Mouse (Mus musculus) left cerebral cortex, postnatal 4 days (tissue): ENCODE data around the gene Clcn3. TPM values are rescaled to one million over a fixed set of nuclear protein-coding genes. Genes with fewer than 3 reads are reported as not detected.

Experiments used
- DNase-seq: peaks from one replicate; pipeline ENCODE4 v3.0.0-alpha.2; 2022
- intact Hi-C: fragments of 180-260 bp; cut with DNase I; formaldehyde crosslinking; loops from one replicate; pipeline ENCODE4 v1.15.1; 2025
- total RNA-seq, 2 experiments: library from RNA; stranded (reverse); gene quantifications; 2 replicates each; pipeline ENCODE4 v1.2.3; 2021

The Clcn3 gene
- total RNA-seq, 2 experiments from 2014 or later = 122 to 123 TPM

GRCm38 (mm10) chr8:60878617-60879016 lies 104.5 kb downstream of the Clcn3 start:
- intact Hi-C loops = no loop called here
- no peak for DNase-seq

GRCm38 (mm10) chr8:60870231-60871193 lies 112.6 kb downstream of the Clcn3 start:
- intact Hi-C loops = no loop called here
- DNase-seq = no peak

- intact Hi-C loops = loop anchor here (5.0 to 10.0 kb wide), 3 partner anchors 237 to 365 kb away; partner anchors contain the start of genes Aadat, Gm10283 and Mfap3l
- DNase-seq = no peak
Measured at GRCm38 (mm10) chr8:60869761-60870160, 113.3 kb downstream of the Clcn3 start.

- DNase-seq = no peak
- intact Hi-C loops = loop anchor here (5.0 to 10.0 kb wide), 3 partner anchors 236 to 364 kb away; partner anchors contain the start of genes Aadat, Gm10283 and Mfap3l
Measured at GRCm38 (mm10) chr8:60868236-60868965, 114.7 kb downstream of the Clcn3 start.

- DNase-seq = no peak
- intact Hi-C loops = loop anchor here (5.0 to 10.0 kb wide), 3 partner anchors 235 to 363 kb away; partner anchors contain the start of genes Aadat, Gm10283 and Mfap3l
Measured at GRCm38 (mm10) chr8:60867468-60868115, 115.5 kb downstream of the Clcn3 start.

GRCm38 (mm10) chr8:60865504-60866114 lies 117.5 kb downstream of the Clcn3 start:
- DNase-seq = peak; percentile 71
- intact Hi-C loops = loop anchor here (5.0 to 10.0 kb wide), 3 partner anchors 233 to 361 kb away; partner anchors contain the start of genes Aadat, Gm10283 and Mfap3l

- DNase-seq = no peak
- intact Hi-C loops = loop anchor here (5.0 to 10.0 kb wide), 3 partner anchors 233 to 360 kb away; partner anchors contain the start of genes Aadat, Gm10283 and Mfap3l
Measured at GRCm38 (mm10) chr8:60864875-60865274, 118.2 kb downstream of the Clcn3 start.

GRCm38 (mm10) chr8:60861783-60862182 lies 121.3 kb downstream of the Clcn3 start:
- no peak for DNase-seq
- intact Hi-C loops = loop anchor here (10.0 kb wide), 1 partner anchor 357 kb away; the partner anchor contains the start of genes Aadat and Gm10283

- intact Hi-C loops = loop anchor here (10.0 kb wide), 1 partner anchor 356 kb away; the partner anchor contains the start of genes Aadat and Gm10283
- no peak for DNase-seq
Measured at GRCm38 (mm10) chr8:60860749-60861148, 122.4 kb downstream of the Clcn3 start.

Other genes with a start within 250 kb of the Clcn3 start
- gene Hpf1, start 92.9 kb downstream of the Clcn3 start, total RNA-seq = 10 to 100 TPM; 50.5 to 58.5 TPM
- 10 to 100 TPM; 31.4 to 31.7 TPM for gene Nek1, start 9.9 kb upstream of the Clcn3 start, total RNA-seq
- 10 to 100 TPM; 40.2 to 47.3 TPM for gene Sh3rf1, start 240.6 kb upstream of the Clcn3 start, total RNA-seq